Mouse (Mus musculus) ovary, postnatal 10 days (tissue): Measurements from ENCODE around the gene Rnf130.

Source experiments
- DNase-seq: peaks from one replicate; pipeline ENCODE4 v3.0.0; 2022; ENCODE audit warnings: low spot score

Gene Rnf130

GRCm38 (mm10) chr11:50025721-50026520 lies 775 bp downstream of the Rnf130 start:
- DNase-seq: no peak

- DNase-seq: no peak
Observed at GRCm38 (mm10) chr11:50026521-50027090, 1.5 kb downstream of the Rnf130 start.

- DNase-seq: no peak
Observed at GRCm38 (mm10) chr11:50028416-50028815, 3.3 kb downstream of the Rnf130 start.

- DNase-seq: no peak
Observed at GRCm38 (mm10) chr11:50034155-50034554, 9.0 kb downstream of the Rnf130 start.

- DNase-seq: no peak
Observed at GRCm38 (mm10) chr11:50035726-50036125, 10.6 kb downstream of the Rnf130 start.

- DNase-seq: no peak
Observed at GRCm38 (mm10) chr11:50036781-50037460, 11.8 kb downstream of the Rnf130 start.

- DNase-seq: no peak
Observed at GRCm38 (mm10) chr11:50038757-50039156, 13.6 kb downstream of the Rnf130 start.

GRCm38 (mm10) chr11:50041148-50041547 lies 16.0 kb downstream of the Rnf130 start:
- no peak for DNase-seq

- no peak for DNase-seq
Observed at GRCm38 (mm10) chr11:50042345-50042997, 17.3 kb downstream of the Rnf130 start.

GRCm38 (mm10) chr11:50044454-50044853 lies 19.3 kb downstream of the Rnf130 start:
- no peak for DNase-seq

GRCm38 (mm10) chr11:50047610-50048009 lies 22.5 kb downstream of the Rnf130 start:
- DNase-seq: no peak

- DNase-seq: no peak
Observed at GRCm38 (mm10) chr11:50048115-50048514, 23.0 kb downstream of the Rnf130 start.

- no peak for DNase-seq
Observed at GRCm38 (mm10) chr11:50050392-50050791, 25.2 kb downstream of the Rnf130 start.

- DNase-seq: no peak
Observed at GRCm38 (mm10) chr11:50057713-50058112, 32.6 kb downstream of the Rnf130 start.

GRCm38 (mm10) chr11:50058277-50058676 lies 33.1 kb downstream of the Rnf130 start:
- no peak for DNase-seq

- no peak for DNase-seq
Observed at GRCm38 (mm10) chr11:50059045-50059444, 33.9 kb downstream of the Rnf130 start.

GRCm38 (mm10) chr11:50062116-50062515 lies 37.0 kb downstream of the Rnf130 start:
- DNase-seq: no peak

- DNase-seq: no peak
Observed at GRCm38 (mm10) chr11:50066088-50066487, 40.9 kb downstream of the Rnf130 start.

GRCm38 (mm10) chr11:50073830-50074229 lies 48.7 kb downstream of the Rnf130 start:
- no peak for DNase-seq

- DNase-seq: no peak
Observed at GRCm38 (mm10) chr11:50076756-50077155, 51.6 kb downstream of the Rnf130 start.

GRCm38 (mm10) chr11:50081365-50082190 lies 56.4 kb downstream of the Rnf130 start:
- DNase-seq: no peak

- DNase-seq: no peak
Observed at GRCm38 (mm10) chr11:50086211-50086610, 61.1 kb downstream of the Rnf130 start.
